Mouse (Mus musculus) ES-E14 (cell line): ENCODE results near the gene Med13l. TPM values are rescaled to one million over a fixed set of nuclear protein-coding genes. Genes with fewer than 3 reads are reported as not detected.

Source experiments
- DNase-seq: peaks from one replicate; pipeline ENCODE4 v3.0.0-alpha.2; 2013; ENCODE audit warnings: low read depth, low spot score
- H3K27ac ChIP-seq: 2 replicates; pipeline ENCODE4 v1.5.1; 2012; ENCODE audit warnings: low read depth, mild to moderate bottlenecking, low read length, moderate library complexity, mixed read lengths; ENCODE audit not compliant: poor library complexity, insufficient read depth, severe bottlenecking
- H3K36me3 ChIP-seq: 2 replicates; pipeline ENCODE4 v1.6.1; 2012; ENCODE audit warnings: mild to moderate bottlenecking, low read length, moderate library complexity, mixed read lengths; ENCODE audit not compliant: control insufficient read depth, poor library complexity, insufficient read depth, severe bottlenecking
- H3K4me1 ChIP-seq, 2 experiments: fragments of 150-350 bp in 1 of 2; sonication (generic) in 1 of 2; 2 replicates each; pipeline ENCODE4 v1.6.1; 2012; ENCODE audit warnings: low read length in 2 of 2, mild to moderate bottlenecking in 1 of 2, mixed read lengths in 1 of 2; ENCODE audit not compliant: control insufficient read depth in 2 of 2, insufficient read depth in 2 of 2, poor library complexity in 1 of 2
- H3K4me3 ChIP-seq, 2 experiments: fragments of 150-350 bp in 1 of 2; sonication (generic) in 1 of 2; 2 replicates each; pipeline ENCODE4 v1.5.1; 2012; ENCODE audit warnings: low read length in 2 of 2, low read depth in 1 of 2, mild to moderate bottlenecking in 1 of 2, mixed read lengths in 1 of 2; ENCODE audit not compliant: insufficient read depth in 1 of 2, poor library complexity in 1 of 2, severe bottlenecking in 1 of 2
- H3K9ac ChIP-seq: 2 replicates; pipeline ENCODE4 v1.6.1; 2012; ENCODE audit warnings: low read depth, mild to moderate bottlenecking, low read length, mixed read lengths; ENCODE audit not compliant: poor library complexity, insufficient read depth, severe bottlenecking
- H3K9me3 ChIP-seq: fragments of 150-350 bp; sonication (generic); 2 replicates; pipeline ENCODE4 v1.6.1; 2012; ENCODE audit warnings: low read depth, mild to moderate bottlenecking, low read length; ENCODE audit not compliant: control insufficient read depth, insufficient read depth
- CHD2 ChIP-seq: IDR thresholded peaks from 2 replicates; pipeline ENCODE4 v1.6.1; 2014; ENCODE audit warnings: mild to moderate bottlenecking, low read depth, low read length, inconsistent platforms
- HCFC1 ChIP-seq: IDR thresholded peaks from 2 replicates; pipeline ENCODE4 v1.6.1; 2012; ENCODE audit warnings: low read length, inconsistent platforms, borderline replicate concordance; ENCODE audit not compliant: insufficient read depth
- MAFK ChIP-seq: IDR thresholded peaks from 2 replicates; pipeline ENCODE4 v1.6.1; 2014; ENCODE audit warnings: mild to moderate bottlenecking, low read depth, low read length, inconsistent platforms; ENCODE audit not compliant: insufficient read depth
- ZC3H11A ChIP-seq: IDR thresholded peaks from 2 replicates; pipeline ENCODE4 v1.6.1; 2012; ENCODE audit warnings: low read depth, mild to moderate bottlenecking, inconsistent platforms, low read length, borderline replicate concordance
- ZNF384 ChIP-seq: IDR thresholded peaks from 2 replicates; pipeline ENCODE4 v1.6.1; 2012; ENCODE audit warnings: low read depth, low read length, inconsistent platforms
- in situ Hi-C, 2 experiments: fragments of 600-800 bp; cut with MboI; formaldehyde crosslinking; loops; one replicate each; pipeline ENCODE4 v1.15.1; 2025; ENCODE audit warnings: low sequenced_read_pairs in 2 of 2, inconsistent platforms in 1 of 2; ENCODE audit not compliant: unreplicated experiment in 2 of 2
- total RNA-seq: library from RNA; depleted of rRNA; stranded (reverse); fragments of 300-350 nt; gene quantifications from 2 replicates; pipeline ENCODE4 v1.2.3, GENCODE M21; 2012

Gene Med13l
- total RNA-seq, 1 experiment: 52.4 TPM

GRCm38 (mm10) chr5:118732651-118733050, 172.2 kb downstream of the Med13l start:
- H3K9ac ChIP-seq: no peak overlapping the region
- no peak overlapping the region for H3K27ac ChIP-seq
- no peaks in the 10 kb centered on the region; a peak in 2 of 4 replicates for H3K4me1 ChIP-seq
- peaks cover 50% of the 10 kb centered on the region for H3K36me3 ChIP-seq
- H3K4me3 ChIP-seq: no peak overlapping the region
- in situ Hi-C loops: no loop called here
- TF ChIP-seq HCFC1 (no peak), ZNF384 (no peak), MAFK (no peak), ZC3H11A (no peak), CHD2 (no peak)
- H3K9me3 ChIP-seq: no peaks in the 10 kb centered on the region
- DNase-seq: no peak

DNA sequence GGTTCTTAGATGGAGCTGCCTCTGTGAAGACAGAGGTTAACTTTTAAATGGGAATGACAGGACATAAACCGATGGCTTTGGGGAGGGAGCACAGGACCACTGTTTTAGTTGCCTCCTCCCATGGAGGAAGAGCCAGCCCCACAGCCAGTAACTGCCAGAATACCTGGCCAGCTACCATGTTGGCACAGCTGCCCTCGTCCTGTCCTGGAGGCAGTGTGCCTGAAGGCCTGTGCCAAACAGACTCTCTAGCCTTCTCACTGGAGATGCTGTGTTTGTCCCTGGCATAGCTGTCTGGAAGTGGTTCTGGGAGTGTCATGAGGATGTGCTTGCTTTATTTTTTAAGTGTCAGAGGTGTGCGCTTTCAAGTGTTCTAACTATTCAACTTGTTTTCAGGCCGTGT, 173.1 kb downstream of the Med13l start:
- no peaks in the 10 kb centered on the region for H3K9me3 ChIP-seq
- in situ Hi-C loops: no loop called here
- H3K4me3 ChIP-seq: no peak overlapping the region
- no peak for TF ChIP-seq CHD2
- TF ChIP-seq HCFC1: no peak
- TF ChIP-seq ZNF384: no peak
- no peak for TF ChIP-seq ZC3H11A
- no peak for TF ChIP-seq MAFK
- no peak for DNase-seq
- H3K36me3 ChIP-seq: peaks cover 49% of the 10 kb centered on the region
- no peak overlapping the region for H3K27ac ChIP-seq
- H3K9ac ChIP-seq: no peak overlapping the region
- no peaks in the 10 kb centered on the region; a peak in 2 of 4 replicates for H3K4me1 ChIP-seq

DNA sequence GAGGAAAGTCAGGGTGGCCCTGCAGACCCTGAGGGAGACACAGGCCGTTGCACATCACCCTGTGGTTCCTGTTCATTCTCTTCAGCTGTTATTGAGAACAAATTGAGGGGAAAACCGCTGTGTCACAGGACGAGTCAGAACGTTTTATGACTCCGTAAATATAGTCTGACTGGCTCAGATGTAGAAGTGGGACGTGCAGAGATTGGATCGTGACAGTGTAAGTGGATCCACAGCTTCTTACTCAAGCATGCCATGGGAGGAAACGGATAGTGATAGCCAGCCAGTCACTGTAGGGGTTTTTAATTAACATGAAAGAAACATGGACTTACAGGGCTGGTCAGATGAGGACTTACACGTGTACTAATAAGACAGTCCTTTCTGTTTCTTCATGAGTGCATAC, 174.0 kb downstream of the Med13l start:
- in situ Hi-C loops: no loop called here
- H3K4me1 ChIP-seq: no peaks in the 10 kb centered on the region; a peak in 2 of 4 replicates
- H3K4me3 ChIP-seq: no peak overlapping the region
- H3K9ac ChIP-seq: no peak overlapping the region
- DNase-seq: no peak
- TF ChIP-seq ZC3H11A (no peak), ZNF384 (no peak), HCFC1 (no peak), CHD2 (no peak), MAFK (no peak)
- no peak overlapping the region for H3K27ac ChIP-seq
- peaks cover 45% of the 10 kb centered on the region for H3K36me3 ChIP-seq
- H3K9me3 ChIP-seq: no peaks in the 10 kb centered on the region

DNA sequence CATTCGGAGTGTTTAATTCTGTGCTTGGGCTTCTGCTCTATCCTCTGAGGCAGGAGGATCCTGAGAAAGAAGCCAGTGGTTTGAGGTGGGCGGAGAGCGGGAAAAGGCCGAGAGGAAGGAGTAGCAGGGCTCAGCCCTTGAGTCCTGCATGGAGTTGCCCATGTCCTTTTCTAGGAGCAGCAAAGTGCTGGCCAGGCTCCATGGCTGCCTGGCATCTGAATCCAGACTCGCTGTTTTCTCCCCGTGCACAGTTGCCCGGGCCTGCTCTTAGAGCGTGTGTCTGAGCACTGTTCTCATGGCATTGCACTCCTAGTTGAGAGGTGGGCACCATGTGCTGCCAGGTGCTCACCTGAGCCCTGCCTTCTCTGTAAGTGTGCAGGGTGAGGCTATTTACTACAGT, 175.3 kb downstream of the Med13l start:
- TF ChIP-seq MAFK: no peak
- TF ChIP-seq CHD2: no peak
- no peak for TF ChIP-seq HCFC1
- TF ChIP-seq ZNF384: no peak
- TF ChIP-seq ZC3H11A: no peak
- Histone ChIP-seq H3K36me3 (peaks cover 48% of the 10 kb centered on the region), H3K9ac (no peak overlapping the region), H3K9me3 (no peaks in the 10 kb centered on the region), H3K27ac (no peak overlapping the region), H3K4me3 (no peak overlapping the region), H3K4me1 (no peaks in the 10 kb centered on the region; a peak in 2 of 4 replicates)
- no peak for DNase-seq
- in situ Hi-C loops: no loop called here

GRCm38 (mm10) chr5:118737548-118737947, 177.1 kb downstream of the Med13l start:
- no peak overlapping the region for H3K9ac ChIP-seq
- H3K36me3 ChIP-seq: peaks cover 58% of the 10 kb centered on the region
- TF ChIP-seq CHD2: no peak
- TF ChIP-seq ZC3H11A: 0 out of 2 replicates have a peak, but pooled peaks have one; percentile 26
- H3K4me3 ChIP-seq: no peak overlapping the region
- H3K4me1 ChIP-seq: no peaks in the 10 kb centered on the region; a peak in 1 of 4 replicates
- DNase-seq: no peak
- H3K9me3 ChIP-seq: no peaks in the 10 kb centered on the region
- in situ Hi-C loops: no loop called here
- no peak overlapping the region for H3K27ac ChIP-seq
